Mouse (Mus musculus) midbrain, embryonic 15.5 days (tissue): ENCODE measurements around the gene Gimap7. TPM values are rescaled to one million over a fixed set of nuclear protein-coding genes. Genes with fewer than 3 reads are reported as not detected.

Experiments
- ATAC-seq: fragments of 200-750 bp; cut with Nextera tagmentation; replicated peaks from 2 replicates; pipeline ENCODE4 v1.8.0; 2017; ENCODE audit warnings: moderate TSS enrichment
- H3K27ac ChIP-seq: fragments of 300-500 bp; sonication (generic); 2 replicates; pipeline ENCODE4 v1.5.1; 2015; ENCODE audit warnings: mild to moderate bottlenecking, inconsistent platforms
- H3K27me3 ChIP-seq: fragments of 300-500 bp; sonication (generic); replicated peaks from 2 replicates; pipeline ENCODE4 v1.6.1; 2015; ENCODE audit warnings: inconsistent platforms
- H3K36me3 ChIP-seq: fragments of 300-500 bp; sonication (generic); replicated peaks from 2 replicates; pipeline ENCODE4 v1.6.1; 2015; ENCODE audit warnings: inconsistent platforms
- H3K4me1 ChIP-seq: fragments of 300-500 bp; sonication (generic); 2 replicates; pipeline ENCODE4 v1.6.1; 2015; ENCODE audit warnings: inconsistent platforms
- H3K4me2 ChIP-seq: fragments of 300-500 bp; sonication (generic); 2 replicates; pipeline ENCODE4 v1.6.1; 2015; ENCODE audit warnings: inconsistent platforms, mild to moderate bottlenecking, moderate library complexity
- H3K4me3 ChIP-seq: fragments of 300-500 bp; sonication (generic); 2 replicates; pipeline ENCODE4 v1.5.1; 2015; ENCODE audit warnings: mild to moderate bottlenecking, inconsistent platforms
- H3K9ac ChIP-seq: fragments of 300-500 bp; sonication (generic); 2 replicates; pipeline ENCODE4 v1.6.1; 2015; ENCODE audit warnings: mild to moderate bottlenecking, inconsistent platforms
- H3K9me3 ChIP-seq: fragments of 300-500 bp; sonication (generic); 2 replicates; pipeline ENCODE4 v1.6.1; 2016; ENCODE audit warnings: inconsistent platforms
- WGBS: fragments of 180-500 bp; shearing (Covaris S2); methylation state at CpG from one replicate; pipeline ENCODE4 v1.1.7; 2015; ENCODE audit warnings: mixed read lengths; 5-methylcytosine and 5-hydroxymethylcytosine counted together
- polyA plus RNA-seq: library from polyadenylated mRNA; unstranded; fragments of >200 nt; fragmentation: Nextera tagmentation; extraction: Ambion mirVana; gene quantifications from 2 replicates; pipeline ENCODE4 v1.2.1, GENCODE M21; 2015

Gimap7 gene
- polyA plus RNA-seq = not detected in 2 replicates

- Histone ChIP-seq H3K4me2 (no peak within 1 kb of the TSS), H3K27ac (no peak within 1 kb of the TSS), H3K27me3 (no peaks in the 10 kb centered on the region), H3K4me3 (no peak within 1 kb of the TSS), H3K4me1 (no peaks in the 10 kb centered on the region), H3K9me3 (no peaks in the 10 kb centered on the region), H3K9ac (no peak within 1 kb of the TSS), H3K36me3 (no peaks in the 10 kb centered on the region)
- WGBS = 55% methylated on average over 2 of the region's 2 CpGs
- ATAC-seq = no peak
Measured at GRCm38 (mm10) chr6:48718455-48718854, at the start of gene Gimap7, which contains the start of gene Gm28053. TSS of gene Gimap7 (plus strand) at chr6:48718621. TSS of gene Gm28053 (plus strand) at chr6:48718607.

GRCm38 (mm10) chr6:48669446-48669969 lies 48.9 kb upstream of the Gimap7 start:
- no peaks in the 10 kb centered on the region for H3K36me3 ChIP-seq
- H3K4me2 ChIP-seq = no peak overlapping the region
- no peak for ATAC-seq
- H3K9me3 ChIP-seq = no peaks in the 10 kb centered on the region
- H3K27ac ChIP-seq = no peak overlapping the region
- no peak overlapping the region for H3K4me3 ChIP-seq
- H3K4me1 ChIP-seq = no peaks in the 10 kb centered on the region
- no peaks in the 10 kb centered on the region for H3K27me3 ChIP-seq
- WGBS = 74% methylated on average over 2 of the region's 2 CpGs
- no peak overlapping the region for H3K9ac ChIP-seq

- no peaks in the 10 kb centered on the region for H3K36me3 ChIP-seq
- H3K9me3 ChIP-seq = no peaks in the 10 kb centered on the region
- H3K27me3 ChIP-seq = no peaks in the 10 kb centered on the region
- no peak overlapping the region for H3K9ac ChIP-seq
- no peak for ATAC-seq
- H3K4me2 ChIP-seq = no peak overlapping the region
- 96% methylated on average over 9 of the region's 9 CpGs for WGBS
- H3K4me1 ChIP-seq = 0 out of 2 replicates have a peak, but pooled peaks cover 2% of the 10 kb centered on the region
- no peak overlapping the region for H3K4me3 ChIP-seq
- no peak overlapping the region for H3K27ac ChIP-seq
Measured at GRCm38 (mm10) chr6:48674291-48675058, 43.9 kb upstream of the Gimap7 start.

- WGBS = 46% methylated on average over 10 of the region's 10 CpGs
- 0 out of 2 replicates have a peak, but pooled peaks cover 2% of the 10 kb centered on the region for H3K4me1 ChIP-seq
- H3K4me3 ChIP-seq = 0 out of 2 replicates have a peak overlapping the region, but pooled peaks have one; percentile 9
- no peak overlapping the region for H3K9ac ChIP-seq
- no peak for ATAC-seq
- H3K4me2 ChIP-seq = peak overlapping the region; percentile 31
- no peaks in the 10 kb centered on the region for H3K9me3 ChIP-seq
- H3K27ac ChIP-seq = no peak overlapping the region
- no peaks in the 10 kb centered on the region for H3K36me3 ChIP-seq
- H3K27me3 ChIP-seq = no peaks in the 10 kb centered on the region
Measured at GRCm38 (mm10) chr6:48675400-48675930, 43.0 kb upstream of the Gimap7 start.

GRCm38 (mm10) chr6:48675931-48676859 lies 42.2 kb upstream of the Gimap7 start, which contains the start of gene Gimap9:
TSS of gene Gimap9 (plus strand) at chr6:48676129.
- 23% methylated on average over 11 of the region's 13 CpGs for WGBS

GRCm38 (mm10) chr6:48676860-48677415 lies 41.5 kb upstream of the Gimap7 start:
- WGBS = 82% methylated on average over 5 of the region's 5 CpGs
- H3K27ac ChIP-seq = no peak overlapping the region
- no peak overlapping the region for H3K9ac ChIP-seq
- H3K27me3 ChIP-seq = no peaks in the 10 kb centered on the region
- H3K4me2 ChIP-seq = no peak overlapping the region
- no peaks in the 10 kb centered on the region for H3K9me3 ChIP-seq
- H3K4me3 ChIP-seq = no peak overlapping the region
- 0 out of 2 replicates have a peak, but pooled peaks cover 2% of the 10 kb centered on the region for H3K4me1 ChIP-seq
- ATAC-seq = no peak
- no peaks in the 10 kb centered on the region for H3K36me3 ChIP-seq

More at GRCm38 (mm10) chr6:48675931-48676859, 42.2 kb upstream of the Gimap7 start, which contains the start of gene Gimap9:
- H3K4me3 ChIP-seq = peak within 1 kb of the TSS; percentile 9; the same call in 1 of the 2 replicates
- H3K9me3 ChIP-seq = no peaks in the 10 kb centered on the region
- no peaks in the 10 kb centered on the region for H3K36me3 ChIP-seq
- H3K9ac ChIP-seq = no peak within 1 kb of the TSS
- no peak within 1 kb of the TSS for H3K27ac ChIP-seq
- peak within 1 kb of the TSS; percentile 31 for H3K4me2 ChIP-seq
- no peaks in the 10 kb centered on the region for H3K27me3 ChIP-seq
- ATAC-seq = no peak
- H3K4me1 ChIP-seq = 0 out of 2 replicates have a peak, but pooled peaks cover 2% of the 10 kb centered on the region

DNA sequence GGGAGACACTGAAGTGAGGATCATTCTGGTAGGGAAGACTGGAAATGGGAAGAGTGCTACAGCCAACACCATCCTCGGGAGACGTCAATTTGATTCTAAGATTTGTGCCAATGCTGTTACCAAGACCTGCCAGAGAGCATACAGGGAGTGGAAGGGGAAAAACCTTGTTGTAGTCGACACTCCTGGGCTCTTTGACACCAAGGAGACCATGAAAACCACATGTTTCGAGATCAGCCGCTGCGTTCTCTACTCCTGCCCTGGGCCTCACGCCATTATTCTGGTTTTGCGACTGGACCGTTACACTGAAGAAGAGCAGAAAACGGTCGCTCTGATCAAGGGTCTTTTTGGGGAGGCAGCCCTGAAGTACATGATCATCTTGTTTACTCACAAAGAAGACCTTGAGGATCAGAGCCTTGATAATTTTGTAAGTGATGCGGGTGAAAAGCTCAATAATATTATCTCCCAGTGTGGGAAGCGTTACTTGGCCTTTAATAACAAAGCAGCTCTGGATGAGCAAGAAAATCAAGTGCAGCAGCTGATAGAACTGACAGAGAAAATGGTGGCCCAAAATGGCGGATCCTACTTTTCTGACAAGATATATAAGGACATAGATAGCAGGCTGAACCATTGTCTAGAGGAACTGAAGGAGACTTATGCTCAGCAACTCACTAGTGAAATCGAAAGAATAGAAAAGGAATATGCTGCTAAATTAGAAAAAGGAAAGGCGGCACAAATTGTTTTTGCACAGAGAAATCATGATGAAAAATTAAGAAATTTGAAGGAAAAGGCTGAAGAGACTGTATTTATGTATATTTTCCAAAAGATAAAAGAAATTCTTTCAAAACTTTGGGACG lies 40.7 kb upstream of the Gimap7 start:
- ATAC-seq = no peak
- Histone ChIP-seq H3K9me3 (no peaks in the 10 kb centered on the region), H3K27me3 (no peaks in the 10 kb centered on the region), H3K4me1 (0 out of 2 replicates have a peak, but pooled peaks cover 2% of the 10 kb centered on the region), H3K9ac (no peak overlapping the region), H3K36me3 (no peaks in the 10 kb centered on the region), H3K4me2 (no peak overlapping the region), H3K27ac (no peak overlapping the region), H3K4me3 (no peak overlapping the region)
- 94% methylated on average over 17 of the region's 17 CpGs for WGBS

DNA sequence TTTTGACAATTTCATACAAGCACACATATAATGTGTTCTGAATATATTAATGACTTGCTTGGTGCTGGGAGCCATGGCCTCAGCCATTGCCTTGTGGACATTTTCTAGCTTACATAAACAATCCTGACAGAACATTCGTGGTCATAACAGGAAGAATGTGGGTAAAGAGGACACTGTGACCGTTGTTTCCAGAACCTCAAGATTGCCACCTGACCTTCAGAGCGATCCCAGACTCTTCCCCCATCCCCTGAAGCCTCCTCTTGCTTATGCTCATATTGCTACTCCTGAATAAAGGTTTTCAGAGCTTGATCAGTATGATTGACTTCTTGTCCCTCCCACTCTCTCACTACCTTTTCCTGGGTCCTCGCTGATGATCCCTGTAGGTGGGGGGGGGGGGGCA lies 40.0 kb upstream of the Gimap7 start:
- Histone ChIP-seq H3K36me3 (no peaks in the 10 kb centered on the region), H3K27ac (no peak overlapping the region), H3K9ac (no peak overlapping the region), H3K4me2 (no peak overlapping the region), H3K9me3 (no peaks in the 10 kb centered on the region), H3K4me1 (0 out of 2 replicates have a peak, but pooled peaks cover 2% of the 10 kb centered on the region), H3K27me3 (no peaks in the 10 kb centered on the region), H3K4me3 (no peak overlapping the region)
- 87% methylated on average over 4 of the region's 4 CpGs for WGBS
- ATAC-seq = no peak

GRCm38 (mm10) chr6:48679701-48680100 lies 38.7 kb upstream of the Gimap7 start:
- Histone ChIP-seq H3K27me3 (no peaks in the 10 kb centered on the region), H3K36me3 (no peaks in the 10 kb centered on the region), H3K9ac (no peak overlapping the region), H3K4me3 (no peak overlapping the region), H3K27ac (no peak overlapping the region), H3K4me2 (no peak overlapping the region), H3K4me1 (0 out of 2 replicates have a peak, but pooled peaks cover 2% of the 10 kb centered on the region), H3K9me3 (no peaks in the 10 kb centered on the region)
- WGBS = 88% methylated on average over 6 of the region's 6 CpGs
- no peak for ATAC-seq

DNA sequence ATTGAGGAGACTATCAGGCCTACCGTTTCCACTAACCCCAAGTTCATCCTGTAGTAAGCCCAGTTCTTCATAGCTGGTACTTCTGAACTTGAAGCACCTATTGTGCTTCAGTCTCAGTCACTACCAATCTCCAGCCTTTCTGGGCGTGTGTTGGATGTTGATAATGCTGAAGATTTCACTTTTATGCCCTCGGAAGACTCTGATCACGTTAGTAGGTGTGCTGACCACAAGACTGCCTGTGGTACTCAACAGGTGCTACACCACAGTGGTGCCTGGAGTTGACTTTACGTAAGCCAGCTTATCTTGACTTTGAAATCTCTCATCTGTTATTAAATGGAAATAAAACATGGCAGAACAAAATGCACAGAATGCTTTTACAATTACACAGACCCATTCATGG lies 38.0 kb upstream of the Gimap7 start:
- H3K9me3 ChIP-seq = no peaks in the 10 kb centered on the region
- no peak overlapping the region for H3K4me3 ChIP-seq
- H3K9ac ChIP-seq = no peak overlapping the region
- H3K27ac ChIP-seq = no peak overlapping the region
- no peaks in the 10 kb centered on the region for H3K27me3 ChIP-seq
- no peak for ATAC-seq
- H3K4me1 ChIP-seq = 0 out of 2 replicates have a peak, but pooled peaks cover 2% of the 10 kb centered on the region
- WGBS = 84% methylated on average over 5 of the region's 5 CpGs
- no peak overlapping the region for H3K4me2 ChIP-seq
- no peaks in the 10 kb centered on the region for H3K36me3 ChIP-seq
